ENCODE assay signal across 8 mouse cellular contexts in genomic region chr5:60231232-60231891, GRCm38 (mm10).
A peak's percentile ranks its signal among the peaks of the same experiment; 100 is the strongest.
DNase-seq lines count a peak whose midpoint lies in the region; ATAC-seq and TF ChIP-seq lines count a peak whose summit lies in the region.
"Not testable (repeated sequence)": the region's sequence is repeated elsewhere in the genome, so short reads cannot be mapped to it uniquely, and the experiment has no call there.

No protein-coding gene starts in this region.

- not testable (repeated sequence) for TF ChIP-seq CTCF in testis, adult 2 months (IDR thresholded peaks at IDR 0.05; ENCODE audit: control insufficient read depth, insufficient read depth, insufficient replicate concordance, low read depth, low read length)

- peak; percentile 85 for ATAC-seq in forebrain, embryonic 12.5 days (ENCODE audit: low FRiP score)
- ATAC-seq in heart, embryonic 13.5 days (ENCODE audit: extremely low read depth, insufficient number of reproducible peaks, low FRiP score, low TSS enrichment): not testable (repeated sequence)
- peak; percentile 55; the same call in 1 of the 2 replicates for ATAC-seq in hindbrain, embryonic 14.5 days (ENCODE audit: low FRiP score)
- ATAC-seq in limb, embryonic 11.5 days (ENCODE audit: insufficient number of reproducible peaks, low FRiP score, low TSS enrichment, low read depth): peak; percentile 73; the same call in 1 of the 2 replicates
- ATAC-seq in megakaryocyte progenitor cell, adult 5-6 weeks (replicated peaks; ENCODE audit: poor library complexity): peak; percentile 75

- not testable (repeated sequence) for H3K27ac ChIP-seq in forebrain, embryonic 12.5 days; heart, embryonic 13.5 days (replicated peaks); hindbrain, embryonic 14.5 days; limb, embryonic 11.5 days (replicated peaks; ENCODE audit: low read depth, low read length); testis, adult 2 months (ENCODE audit: control insufficient read depth, insufficient read depth, low read depth, low read length)

- not testable (repeated sequence) for H3K9ac ChIP-seq in forebrain, embryonic 12.5 days; heart, embryonic 13.5 days; hindbrain, embryonic 14.5 days; limb, embryonic 11.5 days (ENCODE audit: low read length)

- not testable (repeated sequence) for H3K36me3 ChIP-seq in forebrain, embryonic 12.5 days (replicated peaks); heart, embryonic 13.5 days; hindbrain, embryonic 14.5 days (replicated peaks; ENCODE audit: control insufficient read depth, insufficient read depth); limb, embryonic 11.5 days (ENCODE audit: control insufficient read depth, insufficient read depth, low read length); testis, adult 2 months (ENCODE audit: control insufficient read depth, insufficient read depth, low read length)

- H3K9me3 ChIP-seq in forebrain, embryonic 12.5 days; heart, embryonic 13.5 days; hindbrain, embryonic 14.5 days (ENCODE audit: control insufficient read depth, low read length); limb, embryonic 11.5 days (ENCODE audit: control insufficient read depth, low read length): not testable (repeated sequence)

- WGBS in forebrain, embryonic 12.5 days: 12% methylated on average over 30 of the region's 30 CpGs
- 14% methylated on average over 30 of the region's 30 CpGs for WGBS in heart, embryonic 13.5 days
- WGBS in hindbrain, embryonic 14.5 days: 15% methylated on average over 30 of the region's 30 CpGs
- 10% methylated on average over 29 of the region's 30 CpGs for WGBS in limb, embryonic 11.5 days

- peak overlapping the region; percentile 16; the same call in 1 of the 2 replicates for H3K4me3 ChIP-seq in forebrain, embryonic 12.5 days (replicated peaks)
- peak overlapping the region; percentile 30 for H3K4me3 ChIP-seq in heart, embryonic 13.5 days
- H3K4me3 ChIP-seq in hindbrain, embryonic 14.5 days (replicated peaks; ENCODE audit: low read length): peak overlapping the region; percentile 18
- H3K4me3 ChIP-seq in limb, embryonic 11.5 days (ENCODE audit: low read depth, low read length): not testable (repeated sequence)
- peak overlapping the region; percentile 38 for H3K4me3 ChIP-seq in testis, adult 2 months (ENCODE audit: control insufficient read depth, low read depth, low read length)

- not testable (repeated sequence) for H3K27me3 ChIP-seq in forebrain, embryonic 12.5 days; heart, embryonic 13.5 days (replicated peaks); hindbrain, embryonic 14.5 days (ENCODE audit: control insufficient read depth, insufficient read depth, low read length); limb, embryonic 11.5 days (ENCODE audit: control insufficient read depth, insufficient read depth, low read length); testis, adult 2 months (ENCODE audit: control insufficient read depth, insufficient read depth, low read length)

- DNase-seq in embryo, embryonic 11 days: peak; percentile 4
- DNase-seq in hindbrain, embryonic 14.5 days (ENCODE audit: low spot score); limb, embryonic 11.5 days (ENCODE audit: low spot score): not testable (repeated sequence)
- DNase-seq in neural tube, embryonic 10.5 days (ENCODE audit: extremely low spot score, low spot score): peak; percentile 12

- H3K4me1 ChIP-seq in forebrain, embryonic 12.5 days; heart, embryonic 13.5 days; hindbrain, embryonic 14.5 days (replicated peaks; ENCODE audit: control insufficient read depth, insufficient read depth, low read length); limb, embryonic 11.5 days (ENCODE audit: control insufficient read depth, insufficient read depth, low read length); testis, adult 2 months (ENCODE audit: control insufficient read depth, insufficient read depth, low read length): not testable (repeated sequence)

- peak overlapping the region; percentile 41 for H3K4me2 ChIP-seq in forebrain, embryonic 12.5 days
- H3K4me2 ChIP-seq in heart, embryonic 13.5 days: peak overlapping the region; percentile 62
- peak overlapping the region; percentile 44 for H3K4me2 ChIP-seq in hindbrain, embryonic 14.5 days (replicated peaks)
- not testable (repeated sequence) for H3K4me2 ChIP-seq in limb, embryonic 11.5 days (ENCODE audit: low read depth, severe bottlenecking)

- TF ChIP-seq POLR2A in testis, adult 2 months (IDR thresholded peaks at IDR 0.05; ENCODE audit: control insufficient read depth, low read depth, low read length): not testable (repeated sequence)
